Mouse (Mus musculus) stomach, embryonic 16.5 days (tissue): ENCODE data around the gene Cd27. TPM values are rescaled to one million over a fixed set of nuclear protein-coding genes. Genes with fewer than 3 reads are reported as not detected.

Experiments used
- ATAC-seq: fragments of 200-750 bp; cut with Nextera tagmentation; 2 replicates; pipeline ENCODE4 v1.8.0; 2017; ENCODE audit warnings: moderate number of reproducible peaks, moderate TSS enrichment; ENCODE audit not compliant: insufficient read depth, low FRiP score
- H3K27ac ChIP-seq: fragments of 300-500 bp; sonication (generic); 2 replicates; pipeline ENCODE4 v1.5.1; 2014; ENCODE audit warnings: low read length
- H3K27me3 ChIP-seq: fragments of 300-500 bp; sonication (generic); 2 replicates; pipeline ENCODE4 v1.6.1; 2014; ENCODE audit warnings: low read length, control low read depth, mixed read lengths; ENCODE audit not compliant: control insufficient read depth, insufficient read depth
- H3K36me3 ChIP-seq: fragments of 300-500 bp; sonication (generic); 2 replicates; pipeline ENCODE4 v1.6.1; 2014; ENCODE audit warnings: low read length; ENCODE audit not compliant: control insufficient read depth, insufficient read depth
- H3K4me1 ChIP-seq: fragments of 300-500 bp; sonication (generic); 2 replicates; pipeline ENCODE4 v1.6.1; 2014; ENCODE audit warnings: low read length, control low read depth, mixed read lengths; ENCODE audit not compliant: control insufficient read depth, insufficient read depth
- H3K4me2 ChIP-seq: fragments of 300-500 bp; sonication (generic); 2 replicates; pipeline ENCODE4 v1.6.1; 2014; ENCODE audit warnings: low read depth, low read length, mixed read lengths
- H3K4me3 ChIP-seq: fragments of 300-500 bp; sonication (generic); replicated peaks from 2 replicates; pipeline ENCODE4 v1.5.1; 2014; ENCODE audit warnings: mild to moderate bottlenecking, low read length
- H3K9ac ChIP-seq: fragments of 300-500 bp; sonication (generic); 2 replicates; pipeline ENCODE4 v1.6.1; 2014; ENCODE audit warnings: low read length
- H3K9me3 ChIP-seq: fragments of 300-500 bp; sonication (generic); replicated peaks from 2 replicates; pipeline ENCODE4 v1.6.1; 2016; ENCODE audit warnings: low read length, control low read depth; ENCODE audit not compliant: control insufficient read depth
- WGBS: fragments of 180-500 bp; shearing (Covaris S2); extraction: QIAGEN DNeasy Blood & Tissue Kit; methylation state at CpG from one replicate; pipeline ENCODE4 v1.1.7; 2014; 5-methylcytosine and 5-hydroxymethylcytosine counted together
- microRNA-seq: library from miRNA; unstranded; fragments of <30 nt; microRNA quantifications from one replicate; pipeline ENCODE4, GENCODE M21; 2016
- polyA plus RNA-seq: library from polyadenylated mRNA; unstranded; fragments of >200 nt; fragmentation: Nextera tagmentation; extraction: Ambion mirVana; gene quantifications from 2 replicates; pipeline ENCODE4 v1.2.1, GENCODE M21; 2015

The Cd27 gene
- polyA plus RNA-seq, 1 experiment from 2014 or later, result 2.7 TPM

DNA sequence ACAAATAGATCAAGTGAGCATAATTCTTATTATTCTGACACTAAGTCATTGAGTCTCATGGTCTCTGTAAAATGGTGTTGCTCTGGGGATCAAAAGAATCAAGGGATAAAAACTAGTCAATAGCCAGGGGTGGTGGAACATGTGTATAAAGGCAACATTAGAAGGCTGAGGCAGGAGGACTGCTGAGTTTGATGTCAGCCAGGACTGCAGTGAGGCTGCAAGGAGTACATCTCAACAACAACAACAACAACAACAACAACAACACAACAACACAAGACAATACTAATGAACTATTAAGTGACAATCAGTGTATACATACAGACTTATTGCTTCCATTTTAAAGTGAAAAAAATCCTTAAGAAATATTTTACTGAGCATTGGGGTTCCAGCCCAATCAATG, 46.0 kb downstream of the Cd27 start:
- H3K4me2 ChIP-seq, result peak overlapping the region; percentile 63
- peak overlapping the region; percentile 91 for H3K4me3 ChIP-seq
- peak overlapping the region; percentile 84 for H3K9ac ChIP-seq
- no peak for ATAC-seq
- H3K27ac ChIP-seq, result peak overlapping the region; percentile 86
- H3K27me3 ChIP-seq, result no peaks in the 10 kb centered on the region
- no peaks in the 10 kb centered on the region for H3K9me3 ChIP-seq
- H3K4me1 ChIP-seq, result peaks cover 15% of the 10 kb centered on the region
- peaks cover 19% of the 10 kb centered on the region for H3K36me3 ChIP-seq

DNA sequence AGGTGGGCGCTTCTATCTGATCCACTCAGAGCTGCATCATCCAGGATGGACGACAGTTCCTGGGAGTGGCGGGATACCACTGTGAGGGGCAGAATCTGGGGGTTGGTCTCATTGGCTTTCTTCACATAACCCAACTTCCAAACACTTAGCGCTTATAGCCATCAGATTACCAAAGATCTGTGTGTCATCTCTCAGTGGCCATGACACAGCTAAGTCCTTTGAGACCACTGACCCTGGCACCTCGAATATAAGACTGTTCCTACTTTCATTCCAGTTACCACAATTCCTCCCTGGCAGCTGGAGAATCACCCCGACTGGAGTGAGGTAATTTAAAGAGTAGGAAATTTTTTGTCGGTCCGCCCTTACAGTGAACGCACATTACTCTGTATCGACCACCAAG, 50.6 kb downstream of the Cd27 start:
- Histone ChIP-seq H3K4me2 (no peak overlapping the region), H3K9ac (no peak overlapping the region), H3K27ac (no peak overlapping the region), H3K4me1 (0 out of 2 replicates have a peak, but pooled peaks cover 5% of the 10 kb centered on the region), H3K4me3 (no peak overlapping the region), H3K36me3 (peaks cover 35% of the 10 kb centered on the region), H3K9me3 (no peaks in the 10 kb centered on the region), H3K27me3 (no peaks in the 10 kb centered on the region)
- 92% methylated on average over 10 of the region's 10 CpGs for WGBS
- ATAC-seq, result no peak

Small RNA genes within 50 kb of the gene (microRNA-seq; reads per million reads assigned to microRNA genes)
- gene Mir3098, result 1.3 reads per million
- not detected for gene Mir8113

Other genes with a start within 250 kb of the Cd27 start
- 4.0 and 4.2 TPM in 2 replicates for gene Pianp, start 240.3 kb downstream of the Cd27 start, polyA plus RNA-seq
- 9.3 and 12.8 TPM in 2 replicates for gene Zfp384, start 227.9 kb downstream of the Cd27 start, polyA plus RNA-seq
- 114 and 115 TPM in 2 replicates for gene Ing4, start 197.2 kb downstream of the Cd27 start, polyA plus RNA-seq
- gene Acrbp, start 187.3 kb downstream of the Cd27 start, polyA plus RNA-seq, result 10.6 and 12.9 TPM in 2 replicates
- gene Lpar5, start 169.1 kb downstream of the Cd27 start, polyA plus RNA-seq, result 9.5 and 13.6 TPM in 2 replicates
- gene Chd4, start 141.0 kb downstream of the Cd27 start, polyA plus RNA-seq, result 42.6 and 46.3 TPM in 2 replicates
- gene Nop2, start 105.1 kb downstream of the Cd27 start, polyA plus RNA-seq, result 56.6 and 57.9 TPM in 2 replicates
- 6.0 and 8.8 TPM in 2 replicates for gene Iffo1, start 91.8 kb downstream of the Cd27 start, polyA plus RNA-seq
- 1,523 and 1,787 TPM in 2 replicates for gene Gapdh, start 70.5 kb downstream of the Cd27 start, polyA plus RNA-seq
- 90.3 and 102 TPM in 2 replicates for gene Ncapd2, start 45.3 kb downstream of the Cd27 start, polyA plus RNA-seq
- 212 and 232 TPM in 2 replicates for gene Mrpl51, start 45.2 kb downstream of the Cd27 start, polyA plus RNA-seq
- gene Vamp1, start 21.5 kb downstream of the Cd27 start, polyA plus RNA-seq, result 6.9 and 7.4 TPM in 2 replicates
- 9.0 and 9.6 TPM in 2 replicates for gene Tapbpl, start 5.2 kb downstream of the Cd27 start, polyA plus RNA-seq
- 0.26 TPM in 1 of 2 replicates, not detected in the other for gene Tuba3a, start 49.0 kb upstream of the Cd27 start, polyA plus RNA-seq
- gene Ltbr, start 76.9 kb upstream of the Cd27 start, polyA plus RNA-seq, result 69.4 and 73.1 TPM in 2 replicates
- 5.8 and 9.7 TPM in 2 replicates for gene Scnn1a, start 83.6 kb upstream of the Cd27 start, polyA plus RNA-seq
- 82.6 and 91.1 TPM in 2 replicates for gene Tnfrsf1a, start 112.4 kb upstream of the Cd27 start, polyA plus RNA-seq
- gene Plekhg6, start 143.8 kb upstream of the Cd27 start, polyA plus RNA-seq, result 6.3 and 8.2 TPM in 2 replicates